Mouse (Mus musculus): ENCODE data around the gene Ccdc65.

Ccdc65 gene

GRCm38 (mm10) chr15:98695726-98696125 lies 12.3 kb upstream of the Ccdc65 start:
- no peak for DNase-seq

GRCm38 (mm10) chr15:98696216-98696615 lies 11.8 kb upstream of the Ccdc65 start:
- DNase-seq: no peak

- peak; percentile 97 for DNase-seq
Measured at GRCm38 (mm10) chr15:98699190-98700105, 8.6 kb upstream of the Ccdc65 start.

- DNase-seq: no peak
Measured at GRCm38 (mm10) chr15:98704312-98704711, 3.7 kb upstream of the Ccdc65 start.

GRCm38 (mm10) chr15:98710442-98710841 lies 2.4 kb downstream of the Ccdc65 start:
- DNase-seq: peak; percentile 92

GRCm38 (mm10) chr15:98714230-98714652 lies 6.2 kb downstream of the Ccdc65 start:
- DNase-seq: no peak

GRCm38 (mm10) chr15:98717301-98717700 lies 9.3 kb downstream of the Ccdc65 start:
- no peak for DNase-seq

- DNase-seq: no peak
Measured at GRCm38 (mm10) chr15:98722191-98722590, 14.2 kb downstream of the Ccdc65 start.

- no peak for DNase-seq
Measured at GRCm38 (mm10) chr15:98722854-98723253, 14.8 kb downstream of the Ccdc65 start.

GRCm38 (mm10) chr15:98724441-98724840 lies 16.4 kb downstream of the Ccdc65 start:
- peak; percentile 20 for DNase-seq

GRCm38 (mm10) chr15:98726079-98726478 lies 18.1 kb downstream of the Ccdc65 start:
- DNase-seq: no peak

GRCm38 (mm10) chr15:98726746-98727145 lies 18.7 kb downstream of the Ccdc65 start:
- no peak for DNase-seq

- DNase-seq: peak; percentile 50
Measured at GRCm38 (mm10) chr15:98727443-98728321, 19.7 kb downstream of the Ccdc65 start, which contains the start of gene Fkbp11. TSS of gene Fkbp11 (minus strand) at chr15:98728198.

- no peak for DNase-seq
Measured at GRCm38 (mm10) chr15:98728366-98728765, 20.4 kb downstream of the Ccdc65 start.

- DNase-seq: no peak
Measured at GRCm38 (mm10) chr15:98729791-98730545, 22.0 kb downstream of the Ccdc65 start.

- DNase-seq: no peak
Measured at GRCm38 (mm10) chr15:98730790-98731189, 22.8 kb downstream of the Ccdc65 start.

- DNase-seq: no peak
Measured at GRCm38 (mm10) chr15:98732006-98732531, 24.1 kb downstream of the Ccdc65 start.

- no peak for DNase-seq
Measured at GRCm38 (mm10) chr15:98733370-98733769, 25.4 kb downstream of the Ccdc65 start.

- DNase-seq: no peak
Measured at GRCm38 (mm10) chr15:98733976-98734566, 26.1 kb downstream of the Ccdc65 start.

GRCm38 (mm10) chr15:98736521-98736920 lies 28.5 kb downstream of the Ccdc65 start:
- DNase-seq: no peak

- DNase-seq: peak; percentile 63
Measured at GRCm38 (mm10) chr15:98737881-98738280, 29.9 kb downstream of the Ccdc65 start.

GRCm38 (mm10) chr15:98738796-98739195 lies 30.8 kb downstream of the Ccdc65 start:
- DNase-seq: no peak
